Mouse (Mus musculus): ENCODE data around the gene Shcbp1l.
"Not testable (repeated sequence)": the region's sequence is repeated elsewhere in the genome, so short reads cannot be mapped to it uniquely, and the experiment has no call there.

Shcbp1l gene

DNA sequence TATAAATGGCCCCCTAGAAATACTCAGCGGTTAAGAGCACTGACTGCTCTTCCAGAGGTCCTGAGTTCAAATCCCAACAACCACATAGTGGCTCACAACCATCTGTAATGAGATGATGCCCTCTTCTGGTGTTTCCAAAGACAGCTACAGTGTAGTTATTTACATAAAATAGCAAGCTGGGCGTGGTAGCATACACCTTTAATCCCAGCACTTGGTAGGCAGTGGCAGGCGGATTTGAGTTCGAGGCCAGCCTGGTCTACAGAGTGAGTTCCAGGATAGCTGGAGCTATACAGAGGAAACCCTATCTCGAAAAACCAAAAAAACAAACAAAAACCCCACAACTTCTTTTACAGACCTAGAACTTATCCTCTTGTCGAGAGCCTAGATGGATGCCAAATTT lies 61.2 kb downstream of the Shcbp1l start:
- DNase-seq (ENCODE audit: low read depth in 1 of 2, low spot score in 2 of 2) = not testable (repeated sequence)

DNA sequence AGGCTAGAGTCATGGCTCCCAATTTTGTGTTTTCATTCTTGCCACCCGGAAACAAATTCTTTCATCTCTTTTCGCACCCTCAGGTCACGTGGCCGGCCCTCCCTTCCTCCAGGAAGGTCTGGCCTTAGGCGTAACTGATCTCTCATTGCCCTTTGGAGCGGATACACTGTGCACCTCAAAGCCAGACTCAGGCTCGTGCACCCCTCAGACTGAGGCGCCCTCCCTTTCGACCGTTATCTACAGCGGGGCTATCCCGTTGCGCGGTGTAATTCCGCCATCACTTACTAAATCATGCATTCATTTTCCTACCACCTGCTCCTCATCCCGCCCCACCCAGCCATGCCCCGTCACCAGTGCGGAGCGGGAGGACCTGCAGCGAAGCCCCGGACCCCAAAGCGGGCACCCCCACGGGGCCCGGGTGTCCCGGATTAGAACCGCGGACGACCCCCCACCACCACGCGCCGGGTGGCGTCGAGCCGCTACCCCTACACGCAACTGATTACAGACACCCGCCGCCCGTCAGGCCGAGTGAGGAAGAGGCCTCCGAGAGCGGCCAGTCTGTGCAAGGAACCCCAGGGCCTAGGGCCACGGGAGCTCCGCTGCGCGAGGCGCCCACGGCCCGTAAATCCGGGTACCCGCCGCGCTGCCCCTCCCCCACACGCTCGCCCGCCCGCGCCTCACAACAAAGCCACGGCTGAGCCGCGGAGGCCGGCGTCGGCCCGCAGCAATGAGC lies 62.0 kb downstream of the Shcbp1l start:
- peak in 1 of 2 experiments; percentile 30 for DNase-seq (ENCODE audit: low read depth in 1 of 2, low spot score in 2 of 2)

DNA sequence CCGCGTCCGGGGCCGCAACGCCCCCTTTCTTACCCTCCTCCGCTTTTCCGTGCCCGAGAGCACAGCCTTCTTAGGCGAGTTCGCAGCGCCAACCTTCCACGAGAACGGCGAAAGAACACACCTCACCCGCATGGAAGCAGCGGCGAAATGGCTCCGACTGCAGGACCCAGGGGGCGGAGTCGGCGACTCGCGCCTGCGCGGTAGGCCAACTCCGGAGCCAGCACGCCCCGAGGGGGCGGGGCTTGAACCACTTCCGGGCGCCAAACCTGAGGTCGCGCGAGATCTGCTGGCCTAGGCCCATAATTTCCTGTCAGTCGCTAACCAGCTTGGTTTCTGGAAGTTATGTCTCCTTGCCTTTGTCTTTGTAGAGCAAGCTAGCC lies 62.5 kb downstream of the Shcbp1l start, which contains the start of gene Dhx9:
Gene Dhx9, minus strand, starts transcription at position 161 of the 380 bp plus-strand sequence.
- peak; percentile 93 to 99 for DNase-seq (ENCODE audit: low read depth in 1 of 2, low spot score in 2 of 2)

DNA sequence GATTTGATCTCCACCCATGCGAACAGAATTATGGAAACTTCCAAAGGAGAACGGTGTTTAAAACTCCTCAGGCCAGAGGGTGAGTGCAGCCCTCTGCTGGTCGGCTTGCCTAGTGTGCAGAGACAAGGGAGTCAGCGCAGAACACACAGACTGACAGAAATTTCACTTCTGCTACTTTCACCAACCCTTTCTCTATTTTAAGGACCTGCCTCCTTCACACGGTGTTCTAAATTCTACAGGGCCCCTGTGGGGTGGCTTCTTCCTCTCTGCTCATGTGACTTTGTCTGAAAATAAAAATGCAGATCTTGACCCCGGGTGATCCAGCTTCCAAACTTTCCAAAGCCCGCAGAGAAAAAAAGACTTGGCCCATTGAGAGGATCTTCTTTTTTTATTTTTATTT lies 64.2 kb downstream of the Shcbp1l start:
- peak; percentile 58 to 67 for DNase-seq (ENCODE audit: low read depth in 1 of 2, low spot score in 2 of 2)

DNA sequence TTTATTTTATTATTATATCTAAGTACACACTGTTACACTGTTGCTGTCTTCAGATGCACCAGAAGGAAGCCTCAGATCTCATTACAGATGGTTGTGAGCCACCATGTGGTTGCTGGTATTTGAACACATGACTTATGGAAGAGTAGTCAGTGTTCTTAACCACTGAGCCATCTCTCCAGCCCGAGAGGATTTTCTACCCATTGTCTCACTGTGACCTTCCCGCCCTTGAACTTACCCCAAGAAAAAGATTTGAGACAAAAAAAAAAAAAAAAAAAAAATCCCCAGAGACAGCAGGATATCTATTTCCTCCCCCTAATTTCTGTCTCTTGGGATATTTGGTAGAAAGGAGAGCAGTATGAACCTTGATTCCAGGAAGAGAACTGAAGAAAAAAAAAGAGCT lies 64.6 kb downstream of the Shcbp1l start:
- no peak for DNase-seq (ENCODE audit: low read depth in 1 of 2, low spot score in 2 of 2)

DNA sequence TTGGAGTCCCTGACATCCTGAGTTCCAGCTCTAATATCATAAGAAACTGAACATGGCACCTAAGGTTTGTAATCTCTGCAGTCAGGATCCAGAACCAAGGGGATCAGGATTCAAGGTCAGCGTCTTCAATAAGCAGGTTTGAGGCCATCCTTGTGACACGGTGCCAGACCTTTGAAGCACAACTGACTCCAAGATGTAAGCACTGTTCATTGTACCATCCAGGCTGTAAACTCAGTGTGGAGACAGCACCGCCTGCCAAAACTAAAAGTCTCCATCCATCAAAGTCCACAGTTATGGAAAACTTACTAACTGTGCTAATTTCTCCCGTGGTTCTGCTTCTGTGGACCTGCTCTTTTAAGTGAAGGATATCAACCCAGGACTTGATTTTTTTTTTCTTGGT lies 65.0 kb downstream of the Shcbp1l start:
- no peak for DNase-seq (ENCODE audit: low read depth in 1 of 2, low spot score in 2 of 2)

DNA sequence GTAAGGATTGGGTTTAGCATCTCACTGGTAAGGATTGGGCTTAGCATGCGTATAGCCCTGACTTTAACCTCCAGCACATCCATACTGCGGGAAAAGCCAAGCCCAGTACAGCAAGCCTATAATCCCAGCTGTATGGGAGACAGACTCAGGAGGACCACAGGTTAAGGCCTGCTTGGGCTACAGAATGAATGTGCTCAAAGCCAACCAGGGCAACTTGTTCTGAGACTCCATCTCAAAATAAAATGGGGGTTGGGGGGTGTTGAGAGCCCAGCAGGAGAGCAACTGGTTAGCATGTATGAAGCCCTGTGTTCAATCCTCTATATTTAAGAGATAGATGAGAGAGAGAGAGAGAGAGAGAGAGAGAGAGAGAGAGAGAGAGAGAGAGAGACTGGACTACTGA lies 66.4 kb downstream of the Shcbp1l start:
- DNase-seq (ENCODE audit: low read depth in 1 of 2, low spot score in 2 of 2) = no peak

DNA sequence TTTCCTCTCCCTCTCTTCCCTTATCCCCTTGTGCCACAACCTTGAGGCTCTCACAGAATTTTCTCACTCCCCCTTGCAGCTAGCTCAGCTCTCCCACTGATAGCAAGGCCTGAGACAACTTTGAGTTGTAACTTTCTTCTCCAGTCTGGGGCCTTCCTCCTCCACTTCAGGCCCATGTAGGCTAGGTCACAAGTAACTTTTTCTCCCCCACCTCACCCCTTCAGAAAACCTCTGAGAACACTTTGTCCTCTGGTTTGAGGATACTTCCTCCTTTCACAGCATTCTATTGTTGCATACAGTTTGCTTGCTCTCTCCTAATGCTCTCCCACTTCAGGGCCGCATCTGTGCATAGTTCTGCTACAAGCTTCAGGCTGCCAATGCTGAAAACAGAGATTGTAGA lies 66.9 kb downstream of the Shcbp1l start:
- peak in 1 of 2 experiments; percentile 18 for DNase-seq (ENCODE audit: low read depth in 1 of 2, low spot score in 2 of 2)

DNA sequence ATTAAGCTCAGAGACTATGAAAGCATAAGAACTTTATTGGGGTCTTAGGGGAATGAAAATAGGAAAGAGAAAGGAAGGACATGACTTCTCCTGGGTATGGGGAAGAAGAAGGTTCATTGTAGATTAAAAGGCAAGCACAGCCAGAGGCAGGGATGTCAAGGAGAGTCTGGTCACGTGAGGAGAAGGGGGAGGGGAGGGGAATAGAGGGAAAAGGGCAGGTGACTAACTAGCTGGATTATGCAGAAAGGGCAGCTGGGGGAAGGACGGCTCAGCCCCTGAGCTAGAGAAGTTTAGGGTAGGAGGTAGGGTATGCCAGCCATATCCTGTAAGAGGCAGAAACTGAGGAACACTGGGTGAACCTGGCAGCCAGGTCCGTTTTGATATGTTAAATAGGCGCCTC lies 68.4 kb downstream of the Shcbp1l start:
- no peak for DNase-seq (ENCODE audit: low read depth in 1 of 2, low spot score in 2 of 2)

DNA sequence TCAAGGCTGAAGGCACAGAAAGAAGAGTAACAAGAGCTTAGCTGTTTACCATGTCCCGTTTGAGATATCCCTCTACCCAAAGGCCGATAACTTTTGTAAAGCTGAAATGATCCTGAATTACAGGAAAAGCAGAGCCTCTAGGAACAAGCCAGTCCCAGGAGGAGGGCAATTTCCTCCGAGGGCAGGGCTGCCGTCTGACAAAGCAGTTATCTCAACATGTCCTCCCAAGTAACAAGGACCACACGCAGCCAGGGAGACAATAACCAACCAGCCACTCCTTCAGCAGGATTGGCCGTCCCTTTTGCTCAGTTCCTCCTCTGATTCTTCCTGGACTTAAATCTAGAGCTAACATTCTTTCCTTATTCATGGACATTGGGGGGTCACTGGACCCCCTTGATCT lies 69.0 kb downstream of the Shcbp1l start:
- DNase-seq (ENCODE audit: low read depth in 1 of 2, low spot score in 2 of 2) = no peak

DNA sequence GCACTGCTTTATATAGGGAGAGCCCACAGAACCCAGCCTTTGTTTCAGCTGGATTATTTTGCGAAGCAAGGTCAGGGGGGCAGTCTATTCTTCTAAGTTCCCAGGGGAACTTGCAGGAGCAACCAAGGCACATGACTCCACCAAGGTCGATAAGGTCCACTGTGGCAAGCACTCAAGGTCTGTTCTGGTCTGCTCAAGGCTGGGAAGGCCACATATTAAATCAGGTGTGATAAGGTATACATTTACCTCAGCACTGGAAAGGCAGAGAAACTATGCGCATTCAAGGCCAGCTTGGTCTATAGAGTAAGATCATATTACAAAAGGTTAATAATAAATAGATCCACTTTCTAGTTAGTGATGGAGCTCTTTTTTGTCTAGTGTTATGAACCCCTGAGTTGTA lies 71.1 kb downstream of the Shcbp1l start:
- no peak for DNase-seq (ENCODE audit: low read depth in 1 of 2, low spot score in 2 of 2)

DNA sequence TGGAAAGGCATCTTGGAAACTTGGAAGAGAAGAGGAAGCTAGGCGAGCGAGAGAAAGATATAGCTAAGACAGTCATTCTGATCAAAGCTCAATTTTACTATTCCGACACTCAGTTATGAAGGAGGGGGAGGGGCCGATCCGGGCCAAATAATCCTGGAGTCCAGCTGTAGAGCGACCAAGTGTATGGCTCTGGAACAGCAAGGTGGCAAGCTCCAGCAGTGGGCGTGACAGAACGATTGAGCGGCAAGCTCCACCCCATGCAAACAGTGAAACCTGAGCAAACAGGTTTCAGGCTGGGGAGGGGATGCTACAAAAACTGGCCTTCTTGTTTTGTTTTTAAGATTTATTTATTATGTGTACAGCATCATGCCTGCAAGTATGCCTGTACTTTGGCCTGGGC lies 75.1 kb downstream of the Shcbp1l start:
- no peak for DNase-seq (ENCODE audit: low read depth in 1 of 2, low spot score in 2 of 2)

DNA sequence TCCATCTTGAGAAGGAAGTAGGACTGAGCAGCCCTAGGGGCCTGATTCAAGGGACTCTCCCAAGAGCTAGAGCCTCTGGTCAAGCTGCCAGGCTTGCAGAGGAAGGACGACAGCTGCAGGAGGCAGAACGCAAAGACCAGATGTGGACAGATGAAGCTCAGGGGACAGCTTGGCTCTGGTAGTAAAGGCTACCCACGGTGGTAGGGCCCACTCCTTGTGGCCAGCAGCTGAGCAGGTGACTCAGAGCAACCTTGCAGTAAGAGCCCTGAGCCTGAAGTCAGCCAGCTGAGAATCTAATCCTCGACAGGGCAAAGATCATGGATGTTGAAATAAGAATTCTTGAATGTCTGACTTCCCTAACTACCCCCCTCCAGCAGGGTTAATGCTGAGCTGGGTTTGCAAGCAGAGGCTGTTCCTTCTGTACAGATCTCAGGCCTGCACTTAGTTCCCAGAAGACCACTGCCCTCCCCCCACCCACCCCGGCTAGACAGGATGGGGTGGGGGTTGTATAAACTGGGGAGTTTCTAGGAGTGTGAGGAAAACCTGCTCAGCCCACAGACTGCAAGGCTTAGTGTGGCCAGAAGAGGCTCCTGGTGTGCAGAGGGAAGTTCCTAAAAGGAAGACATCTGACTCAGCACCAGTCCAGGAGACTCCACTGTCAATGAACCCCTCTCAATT lies 76.8 kb downstream of the Shcbp1l start:
- DNase-seq (ENCODE audit: low read depth in 1 of 2, low spot score in 2 of 2) = no peak

Measured in monocyte, adult 2 months (primary cell).